Mouse (Mus musculus): Measurements from ENCODE around the gene Tbcd. TPM values are rescaled to one million over a fixed set of nuclear protein-coding genes. Genes with fewer than 3 reads are reported as not detected.

Gene Tbcd
- total RNA-seq, 1 experiment from 2014 or later, result 50.4 TPM

DNA sequence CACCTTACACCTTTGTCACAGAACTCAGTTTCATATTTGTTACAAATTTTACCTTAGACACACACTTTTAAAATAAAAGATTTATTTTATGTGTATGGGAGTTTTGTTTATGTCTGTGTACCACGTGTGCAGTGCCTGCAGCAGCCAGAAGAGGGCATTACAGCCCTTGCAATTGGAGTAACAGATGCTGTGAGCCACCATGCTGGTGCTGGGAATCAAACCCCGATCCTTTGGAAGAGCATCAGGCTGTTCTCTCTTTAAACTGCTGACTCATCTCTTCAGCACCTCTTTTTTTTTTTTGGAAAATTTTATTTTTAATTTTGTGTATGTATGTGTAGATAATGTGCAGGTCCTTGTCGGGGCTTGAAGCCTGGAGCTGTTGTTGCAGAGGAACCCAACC is 6.1 kb downstream of the Tbcd start:
- no peak for ATAC-seq (replicated peaks in 1 of 2; ENCODE audit: insufficient read depth in 1 of 2, low FRiP score in 2 of 2, low TSS enrichment in 1 of 2, low read depth in 1 of 2, poor library complexity in 2 of 2, severe bottlenecking in 2 of 2)

DNA sequence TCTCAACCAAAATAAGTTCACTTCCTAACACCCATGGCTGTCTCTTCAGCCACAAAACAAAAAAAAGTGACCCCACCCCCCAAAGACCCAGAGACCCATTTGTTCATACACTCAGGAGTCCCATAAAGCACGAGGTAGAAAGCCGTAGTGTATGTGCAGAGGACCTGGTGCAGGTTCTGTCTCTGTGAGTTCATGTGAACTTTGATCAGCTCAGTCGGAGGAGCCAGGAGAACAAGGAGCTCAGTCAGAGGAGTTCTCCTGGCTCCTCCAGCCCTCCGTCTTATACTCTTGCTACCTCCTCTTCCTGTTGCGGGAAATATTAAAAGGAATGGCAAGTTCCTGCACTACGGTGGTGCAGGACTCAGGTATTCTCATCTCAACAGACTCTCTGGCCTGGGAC is 15.7 kb downstream of the Tbcd start:
- ATAC-seq (replicated peaks in 1 of 2; ENCODE audit: insufficient read depth in 1 of 2, low FRiP score in 2 of 2, low TSS enrichment in 1 of 2, low read depth in 1 of 2, poor library complexity in 2 of 2, severe bottlenecking in 2 of 2), result no peak

DNA sequence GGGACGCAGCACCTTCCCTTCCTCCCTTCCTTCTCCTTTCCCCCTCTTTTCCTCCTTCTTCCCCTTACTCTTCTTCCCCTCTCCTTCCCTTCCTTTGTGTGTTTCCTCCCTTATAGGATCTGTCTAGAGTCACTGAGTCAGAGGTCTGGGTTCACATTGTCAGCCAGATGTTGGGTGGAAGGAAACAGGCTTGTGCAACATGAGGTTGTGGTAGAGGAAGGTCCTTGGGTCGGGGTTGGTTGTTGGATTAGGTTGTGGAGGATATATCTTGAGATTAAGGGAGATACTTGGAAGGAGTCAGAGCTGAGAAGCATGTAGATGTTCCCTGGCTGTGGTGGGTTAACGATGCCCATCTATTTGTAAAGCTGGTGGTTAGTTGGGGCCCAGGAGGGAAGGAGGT is 23.1 kb downstream of the Tbcd start:
- ATAC-seq (replicated peaks in 1 of 2; ENCODE audit: insufficient read depth in 1 of 2, low FRiP score in 2 of 2, low TSS enrichment in 1 of 2, low read depth in 1 of 2, poor library complexity in 2 of 2, severe bottlenecking in 2 of 2), result no peak

DNA sequence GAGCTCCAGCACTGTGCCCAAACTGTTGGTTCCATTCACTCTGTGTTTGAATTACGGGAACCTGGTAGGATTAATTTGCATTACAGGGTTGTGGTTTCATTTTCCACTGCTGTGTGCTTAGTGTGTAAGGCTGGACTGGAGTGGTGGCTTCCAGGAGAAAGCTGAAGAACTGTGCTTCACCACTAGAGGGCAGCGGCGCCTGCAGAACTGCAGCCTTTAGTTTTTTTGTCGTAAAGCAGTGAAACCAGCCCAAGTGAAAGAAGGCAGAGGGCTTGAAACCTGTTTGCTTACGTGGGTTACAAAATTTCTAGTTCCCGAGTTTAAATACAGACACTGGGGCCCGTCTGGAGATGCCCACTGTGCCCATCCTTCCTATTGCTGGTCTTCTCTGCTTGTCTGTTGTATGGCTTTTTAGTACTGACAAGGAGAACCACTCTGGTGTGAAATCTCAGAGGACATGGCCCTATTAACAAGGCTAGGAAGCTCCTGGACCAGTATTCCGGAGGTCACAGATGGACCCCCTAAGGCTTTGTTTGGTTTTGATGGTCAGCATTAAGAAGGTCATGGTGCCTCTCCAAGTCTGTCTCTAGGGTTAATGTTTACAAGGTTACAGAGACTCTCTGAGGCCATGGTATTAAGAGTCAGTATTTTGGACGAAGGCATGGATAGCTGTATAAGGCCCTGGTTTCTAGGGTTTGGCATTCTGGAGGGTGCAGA is 24.1 kb downstream of the Tbcd start:
- peak; percentile 81 to 83 for ATAC-seq (replicated peaks in 1 of 2; ENCODE audit: insufficient read depth in 1 of 2, low FRiP score in 2 of 2, low TSS enrichment in 1 of 2, low read depth in 1 of 2, poor library complexity in 2 of 2, severe bottlenecking in 2 of 2)

DNA sequence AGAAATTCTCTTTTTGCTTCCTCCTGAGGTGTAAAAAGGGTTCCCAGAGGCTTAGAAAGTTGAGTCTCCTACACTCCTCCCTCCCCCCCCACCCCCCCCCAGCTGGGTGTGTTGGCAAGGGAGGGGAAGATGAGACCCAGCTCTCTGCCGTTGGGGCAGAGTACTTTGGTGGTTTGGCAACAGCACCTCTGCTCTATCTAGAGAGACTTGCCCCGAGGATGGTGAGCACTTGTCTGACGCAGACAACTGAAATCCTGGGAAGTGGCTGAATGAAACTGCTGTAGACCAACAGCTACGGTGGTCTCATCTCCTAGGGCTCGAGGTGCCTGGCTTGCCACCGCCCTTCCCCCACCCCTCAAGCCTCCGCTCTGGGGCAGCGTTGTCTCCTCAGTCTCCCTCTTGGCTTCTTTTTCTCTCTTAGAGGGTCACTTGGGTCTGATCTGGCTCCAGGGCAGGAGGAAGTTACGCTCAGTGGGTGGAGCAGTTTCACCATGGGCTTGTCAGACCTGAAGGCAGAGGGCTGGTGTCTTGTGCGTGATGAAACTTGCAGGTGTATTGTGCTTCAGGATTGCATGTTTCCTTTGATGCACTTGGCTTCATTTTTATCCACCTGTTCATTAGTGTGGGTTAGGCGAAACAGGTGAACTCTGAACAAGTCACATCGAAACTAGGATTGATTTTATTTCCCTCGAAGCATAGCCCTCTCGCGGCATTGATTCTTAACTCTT is 27.9 kb downstream of the Tbcd start:
- ATAC-seq (replicated peaks in 1 of 2; ENCODE audit: insufficient read depth in 1 of 2, low FRiP score in 2 of 2, low TSS enrichment in 1 of 2, low read depth in 1 of 2, poor library complexity in 2 of 2, severe bottlenecking in 2 of 2), result peak in 1 of 2 experiments; percentile 30; a peak in 1 of 4 replicates

DNA sequence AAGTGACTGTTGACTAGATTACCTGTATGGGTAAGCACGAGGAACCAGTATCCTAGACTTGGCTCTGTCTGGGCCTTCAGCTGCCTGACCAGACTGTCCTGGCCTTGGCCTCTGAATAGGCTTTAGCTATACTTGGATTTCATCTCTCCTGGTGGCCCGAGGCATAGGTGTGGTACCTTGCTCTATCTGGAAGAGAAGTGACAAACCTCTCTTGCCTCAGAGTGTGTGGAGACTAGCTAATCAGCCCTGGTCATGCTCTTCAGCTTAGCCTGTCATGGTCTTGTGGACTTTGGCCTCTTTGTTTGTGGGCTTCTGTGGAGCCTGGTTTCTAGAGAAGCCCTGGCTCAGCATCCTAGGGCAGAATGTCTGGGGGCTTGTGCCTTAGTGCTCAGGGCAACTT is 29.4 kb downstream of the Tbcd start:
- ATAC-seq (replicated peaks in 1 of 2; ENCODE audit: insufficient read depth in 1 of 2, low FRiP score in 2 of 2, low TSS enrichment in 1 of 2, low read depth in 1 of 2, poor library complexity in 2 of 2, severe bottlenecking in 2 of 2), result no peak

DNA sequence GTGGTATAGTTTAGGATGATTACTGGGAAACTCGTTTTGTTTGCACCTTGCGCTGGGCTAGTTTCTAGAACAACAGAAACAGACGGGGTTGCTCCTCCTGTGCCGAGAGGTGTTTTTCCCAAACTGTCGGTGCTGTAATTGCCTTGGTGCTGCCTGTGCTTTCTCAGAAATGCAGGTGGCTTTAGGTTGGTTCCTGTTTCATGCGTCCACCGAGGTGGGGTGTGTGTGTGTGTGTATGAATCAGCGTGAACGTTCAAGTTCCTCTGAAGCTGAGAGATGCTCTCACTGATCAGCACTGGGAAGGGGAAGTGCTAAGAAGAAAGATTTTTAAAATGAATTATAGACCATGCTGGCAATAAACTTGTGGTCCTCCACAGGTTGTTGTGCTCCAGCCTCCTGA is 34.1 kb downstream of the Tbcd start:
- ATAC-seq (replicated peaks in 1 of 2; ENCODE audit: insufficient read depth in 1 of 2, low FRiP score in 2 of 2, low TSS enrichment in 1 of 2, low read depth in 1 of 2, poor library complexity in 2 of 2, severe bottlenecking in 2 of 2), result peak; percentile 71 to 89

DNA sequence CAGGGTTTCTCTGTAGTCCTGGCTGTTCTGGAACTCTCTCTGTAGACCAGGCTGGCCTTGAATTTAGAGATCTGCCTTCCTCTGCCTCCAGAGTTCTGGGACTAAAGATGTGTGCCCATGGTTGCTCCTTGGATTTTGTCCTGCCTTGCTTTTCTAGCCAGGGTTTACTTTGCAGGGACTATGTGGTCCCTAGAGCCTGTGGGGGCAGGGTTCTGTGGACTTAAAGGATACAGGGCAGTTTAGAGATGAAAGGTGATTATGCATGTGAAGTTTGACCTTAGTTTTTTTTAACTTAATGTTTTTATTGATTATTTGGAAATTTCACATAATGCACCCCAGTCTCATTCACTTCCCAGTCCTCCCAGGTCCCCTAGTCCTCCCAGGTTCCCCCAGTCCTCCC is 38.9 kb downstream of the Tbcd start:
- ATAC-seq (replicated peaks in 1 of 2; ENCODE audit: insufficient read depth in 1 of 2, low FRiP score in 2 of 2, low TSS enrichment in 1 of 2, low read depth in 1 of 2, poor library complexity in 2 of 2, severe bottlenecking in 2 of 2), result no peak

DNA sequence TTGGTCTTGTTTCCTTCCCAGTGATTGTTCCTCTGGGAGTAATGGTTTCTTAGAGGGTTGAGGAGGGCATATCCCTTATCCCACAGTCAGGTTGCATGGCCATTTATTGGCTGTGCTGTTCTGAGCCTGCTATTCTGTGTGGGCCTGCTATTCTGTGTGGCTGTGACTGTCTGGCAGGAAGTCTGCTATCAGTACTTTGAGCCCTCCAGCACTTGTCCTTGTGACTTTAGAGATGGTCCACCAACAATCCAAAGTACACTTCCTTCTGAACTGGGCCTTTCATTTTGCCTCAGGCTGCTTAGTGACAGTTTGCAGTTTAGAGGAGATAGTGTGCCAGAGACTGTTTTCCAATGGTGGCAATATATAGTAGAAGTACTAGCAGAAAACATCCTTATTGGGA is 48.8 kb downstream of the Tbcd start:
- ATAC-seq (replicated peaks in 1 of 2; ENCODE audit: insufficient read depth in 1 of 2, low FRiP score in 2 of 2, low TSS enrichment in 1 of 2, low read depth in 1 of 2, poor library complexity in 2 of 2, severe bottlenecking in 2 of 2), result no peak

DNA sequence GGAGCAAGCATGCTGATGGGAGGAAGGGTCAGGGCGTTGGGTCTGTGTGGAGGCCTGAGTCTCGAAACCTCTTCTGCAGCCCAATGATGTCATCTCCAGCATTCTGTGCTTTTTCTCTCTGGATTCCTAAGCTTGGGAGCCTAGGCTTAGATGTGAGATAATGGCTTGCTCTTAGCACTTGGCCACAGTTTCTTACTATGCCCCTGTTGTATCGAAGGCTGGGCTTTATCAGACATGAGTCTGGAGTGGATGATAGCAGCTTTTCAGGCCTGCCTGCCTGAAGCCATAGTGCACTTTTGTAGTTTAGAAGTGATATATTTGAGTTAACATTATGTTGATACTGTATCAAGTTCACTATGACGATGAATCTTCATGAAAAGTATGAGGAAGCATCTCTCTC is 49.8 kb downstream of the Tbcd start:
- no peak for ATAC-seq (replicated peaks in 1 of 2; ENCODE audit: insufficient read depth in 1 of 2, low FRiP score in 2 of 2, low TSS enrichment in 1 of 2, low read depth in 1 of 2, poor library complexity in 2 of 2, severe bottlenecking in 2 of 2)

DNA sequence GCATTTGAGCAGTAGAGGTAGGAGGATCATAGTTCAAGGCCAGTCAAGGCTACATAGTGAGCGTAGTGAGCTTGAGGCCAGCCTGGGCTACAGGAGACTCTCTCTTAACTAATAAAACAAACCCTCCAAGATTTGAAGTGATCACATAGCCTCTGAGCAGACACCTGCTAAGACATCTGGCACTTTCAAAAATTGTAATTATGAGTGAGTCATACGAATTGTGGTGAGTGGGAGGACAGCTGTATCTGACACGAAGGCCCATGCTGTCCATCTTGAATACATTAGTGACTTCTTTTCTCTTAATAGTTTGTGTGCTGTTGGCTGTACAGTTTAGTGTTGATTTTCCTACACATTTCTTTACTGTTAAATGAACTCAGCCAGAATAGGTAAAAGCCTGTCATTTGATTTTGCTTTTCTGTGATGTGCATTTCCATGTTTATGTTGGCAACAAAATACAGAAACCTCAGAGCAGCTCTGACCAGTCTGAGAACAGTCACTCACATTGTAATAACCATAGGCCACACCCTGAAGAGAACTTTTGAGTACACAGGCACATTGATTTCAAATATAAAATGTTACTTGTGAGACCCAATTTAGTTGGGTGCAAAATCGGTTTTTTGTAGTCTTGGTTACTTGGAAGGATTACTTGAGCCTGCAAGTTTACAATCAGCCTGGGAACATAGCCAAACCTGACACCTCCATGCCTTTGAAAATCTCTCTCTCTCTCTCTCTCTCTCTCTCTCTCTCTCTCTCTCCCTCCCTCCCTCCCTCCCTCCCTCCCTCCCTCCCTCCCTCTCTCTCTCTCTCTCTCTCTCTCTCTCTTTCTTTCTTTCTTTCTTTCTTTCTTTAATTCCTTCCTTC is 50.5 kb downstream of the Tbcd start:
- no peak for ATAC-seq (replicated peaks in 1 of 2; ENCODE audit: insufficient read depth in 1 of 2, low FRiP score in 2 of 2, low TSS enrichment in 1 of 2, low read depth in 1 of 2, poor library complexity in 2 of 2, severe bottlenecking in 2 of 2)

DNA sequence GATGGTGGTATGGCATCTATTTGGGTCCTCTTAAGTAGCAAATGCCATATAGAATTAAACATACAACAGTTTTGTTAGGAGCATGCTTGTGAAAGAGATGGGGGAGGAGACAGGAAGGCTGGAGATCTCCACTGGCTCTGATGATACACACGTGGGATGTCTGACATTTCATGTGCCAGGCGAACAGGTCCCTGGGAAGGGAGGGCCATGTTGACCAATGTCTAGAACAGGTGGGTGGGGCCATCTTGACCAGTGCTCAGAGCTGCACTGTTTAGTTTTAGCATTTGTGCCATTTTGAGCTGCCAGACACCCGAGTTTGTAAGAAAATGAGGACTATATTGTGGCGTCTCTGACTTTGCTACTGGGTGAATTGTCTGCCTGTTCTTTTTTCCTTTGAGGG is 56.7 kb downstream of the Tbcd start:
- no peak for ATAC-seq (replicated peaks in 1 of 2; ENCODE audit: insufficient read depth in 1 of 2, low FRiP score in 2 of 2, low TSS enrichment in 1 of 2, low read depth in 1 of 2, poor library complexity in 2 of 2, severe bottlenecking in 2 of 2)

DNA sequence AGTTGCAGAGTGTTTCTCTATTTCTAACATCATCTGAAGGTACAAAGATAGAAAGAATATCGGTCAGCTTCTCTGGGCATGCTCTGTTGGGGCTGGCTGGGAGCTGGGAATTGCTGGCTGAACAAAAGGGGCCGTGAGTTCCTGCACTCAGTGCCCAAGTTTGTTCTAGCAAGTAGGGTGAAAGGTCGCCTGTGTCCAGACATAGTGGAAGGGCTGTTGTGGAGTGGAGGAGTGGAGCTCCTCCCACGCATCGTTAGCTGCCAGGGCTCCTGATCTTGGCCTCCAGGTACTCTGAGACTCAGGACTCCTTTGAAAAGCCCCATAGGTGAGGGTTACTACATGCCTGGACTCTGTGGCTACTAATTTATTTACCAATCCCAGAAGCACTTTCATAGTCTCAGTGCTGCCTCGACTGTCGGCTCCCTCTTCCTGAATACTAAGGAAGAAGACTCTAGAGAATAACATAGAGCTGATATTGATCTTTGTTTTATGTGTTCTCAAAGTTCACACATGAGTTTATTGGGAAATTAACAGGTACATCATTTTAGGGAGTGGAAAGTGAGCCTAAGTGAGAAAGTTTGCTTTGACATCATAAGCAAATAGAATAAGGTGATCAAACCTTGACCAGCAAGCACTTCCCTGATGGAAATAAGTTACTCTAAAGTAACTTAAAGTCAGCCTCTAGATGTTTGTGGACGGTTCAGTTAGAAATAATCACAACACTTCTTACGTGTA is 58.9 kb downstream of the Tbcd start:
- ATAC-seq (replicated peaks in 1 of 2; ENCODE audit: insufficient read depth in 1 of 2, low FRiP score in 2 of 2, low TSS enrichment in 1 of 2, low read depth in 1 of 2, poor library complexity in 2 of 2, severe bottlenecking in 2 of 2), result no peak

DNA sequence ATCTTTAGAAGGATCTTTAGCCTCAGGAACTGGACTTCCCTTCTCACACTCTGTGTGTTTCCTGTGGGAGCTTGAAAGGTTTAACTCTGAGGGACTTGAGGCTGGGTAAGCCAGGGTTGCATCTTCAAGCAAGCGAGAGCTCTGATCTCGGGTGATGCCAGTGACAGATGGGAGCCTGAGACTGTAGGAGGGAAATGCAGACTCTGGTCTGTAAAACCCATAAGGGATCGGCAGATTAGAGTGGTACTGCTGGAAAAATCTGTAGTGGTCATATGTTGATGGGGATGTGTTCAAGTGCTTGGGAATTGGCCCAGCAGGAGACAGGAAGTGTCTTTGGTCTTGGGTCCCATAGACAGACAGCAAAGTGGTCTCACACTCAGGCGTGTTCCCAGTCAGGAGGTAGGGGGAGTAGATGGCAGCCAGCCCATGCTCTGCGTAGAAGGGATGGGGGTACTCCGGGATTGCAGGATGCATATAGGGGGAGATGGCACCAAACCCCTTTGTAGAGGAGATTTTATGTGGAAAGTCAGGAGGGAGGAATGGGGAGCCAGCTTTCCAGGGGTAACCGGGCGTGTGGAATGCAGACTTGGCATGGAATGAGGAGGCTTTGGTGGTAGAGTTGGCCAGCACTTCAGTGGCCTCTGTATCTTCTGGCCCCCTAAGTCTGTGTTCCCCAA is 61.3 kb downstream of the Tbcd start:
- ATAC-seq (replicated peaks in 1 of 2; ENCODE audit: insufficient read depth in 1 of 2, low FRiP score in 2 of 2, low TSS enrichment in 1 of 2, low read depth in 1 of 2, poor library complexity in 2 of 2, severe bottlenecking in 2 of 2), result no peak

DNA sequence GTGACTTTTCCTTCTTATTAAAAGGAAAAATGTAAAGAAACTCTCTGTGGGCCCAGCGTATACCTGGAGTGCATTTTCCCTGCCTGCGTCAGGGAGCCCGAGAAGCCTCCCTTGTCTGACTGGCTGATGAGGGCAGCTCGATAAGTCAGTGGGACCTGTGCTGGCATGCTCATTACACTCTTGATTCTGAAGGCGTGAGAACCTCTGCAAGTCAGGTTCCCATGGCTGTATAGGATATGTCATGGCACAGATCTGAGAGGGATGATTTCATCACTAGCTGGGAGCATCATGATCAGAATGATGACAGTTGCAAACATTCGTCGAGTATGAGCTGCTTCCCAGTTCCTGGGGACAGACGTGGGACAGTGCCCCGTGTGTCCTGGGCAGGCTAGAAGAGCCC is 64.2 kb downstream of the Tbcd start:
- no peak for ATAC-seq (replicated peaks in 1 of 2; ENCODE audit: insufficient read depth in 1 of 2, low FRiP score in 2 of 2, low TSS enrichment in 1 of 2, low read depth in 1 of 2, poor library complexity in 2 of 2, severe bottlenecking in 2 of 2)

DNA sequence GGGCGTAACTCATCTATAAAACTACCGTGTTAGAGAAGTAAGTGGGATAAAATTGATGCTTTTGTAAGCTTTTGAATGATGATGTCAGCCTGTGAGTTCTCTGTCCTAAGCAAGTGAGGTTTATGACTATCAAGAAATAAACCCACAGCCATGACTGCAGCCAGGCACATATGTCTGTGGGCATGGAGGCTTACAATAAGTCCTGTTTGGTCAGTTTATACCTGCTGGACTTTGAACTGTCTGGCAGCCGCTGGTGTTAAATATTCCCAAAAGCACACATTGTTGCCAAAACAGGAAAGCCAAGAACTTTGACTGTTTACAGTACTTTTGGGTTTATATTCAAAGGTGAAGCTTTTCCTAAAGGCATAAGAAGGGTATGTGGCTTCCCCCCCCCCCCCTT is 65.2 kb downstream of the Tbcd start:
- ATAC-seq (replicated peaks in 1 of 2; ENCODE audit: insufficient read depth in 1 of 2, low FRiP score in 2 of 2, low TSS enrichment in 1 of 2, low read depth in 1 of 2, poor library complexity in 2 of 2, severe bottlenecking in 2 of 2), result no peak
